Mouse (Mus musculus) fibroblast of lung, adult 2 months (primary cell): ENCODE measurements around the gene Smim17.
"Not testable (repeated sequence)": the region's sequence is repeated elsewhere in the genome, so short reads cannot be mapped to it uniquely, and the experiment has no call there.

Experiments used
- DNase-seq: peaks from one replicate; pipeline ENCODE4 v3.0.0-alpha.2; 2011; ENCODE audit warnings: low read depth

Gene Smim17

GRCm38 (mm10) chr7:6397996-6398975 is at the start of gene Smim17:
Smim17 (plus strand) TSS chr7:6398715.
- peak; percentile 27 for DNase-seq

DNA sequence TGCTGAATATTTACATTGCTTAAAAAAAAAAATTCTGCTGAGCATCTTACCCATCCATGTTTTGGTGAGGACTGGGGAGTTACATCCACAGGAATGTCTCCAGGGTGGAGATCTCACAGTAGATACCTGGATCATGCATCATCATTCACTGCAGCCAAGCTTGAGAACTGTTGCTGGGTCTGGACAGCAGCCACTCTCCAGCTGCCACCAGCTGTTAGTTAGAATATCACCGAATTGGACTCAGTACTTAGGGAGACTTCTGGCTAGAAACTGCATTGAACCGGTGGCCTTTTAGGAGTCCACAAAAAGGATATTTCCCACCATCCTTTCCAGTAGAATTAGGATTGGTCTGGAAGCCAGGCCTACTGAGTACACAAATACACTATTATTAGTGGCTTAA is 40.4 kb upstream of the Smim17 start:
- no peak for DNase-seq

- DNase-seq: peak; percentile 49
Measured at GRCm38 (mm10) chr7:6358937-6359590, 39.5 kb upstream of the Smim17 start.

DNA sequence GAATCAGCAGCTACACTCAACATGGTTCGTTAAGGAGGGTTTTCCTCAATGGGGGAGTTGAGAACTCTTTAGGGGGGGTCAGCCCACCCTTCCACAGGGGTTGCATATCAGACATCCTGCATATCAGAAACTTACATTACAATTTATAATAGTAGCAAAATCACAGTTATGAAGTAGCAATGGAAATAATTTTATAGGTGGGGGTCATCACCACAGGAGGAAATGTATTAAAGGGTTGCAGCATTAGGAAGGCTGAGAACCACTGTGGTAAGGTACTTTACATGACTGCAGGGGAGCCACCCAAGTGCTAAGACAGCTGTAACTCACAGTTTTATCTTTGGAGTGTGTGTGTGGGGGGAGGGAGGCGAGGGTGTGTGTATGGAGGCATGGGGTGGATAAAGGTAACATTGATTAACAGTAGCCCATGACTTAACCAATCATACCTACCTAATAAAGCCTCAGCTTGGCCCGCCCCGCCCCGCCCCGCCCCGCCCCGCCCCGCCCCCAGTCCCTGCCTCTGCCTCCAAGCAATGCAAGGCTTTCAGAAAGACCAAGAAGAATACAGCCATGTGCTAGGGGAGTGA is 37.9 kb upstream of the Smim17 start:
- no peak for DNase-seq

GRCm38 (mm10) chr7:6361756-6362155 is 36.8 kb upstream of the Smim17 start:
- DNase-seq: no peak

GRCm38 (mm10) chr7:6362268-6363046 is 36.1 kb upstream of the Smim17 start:
- peak; percentile 99 for DNase-seq

DNA sequence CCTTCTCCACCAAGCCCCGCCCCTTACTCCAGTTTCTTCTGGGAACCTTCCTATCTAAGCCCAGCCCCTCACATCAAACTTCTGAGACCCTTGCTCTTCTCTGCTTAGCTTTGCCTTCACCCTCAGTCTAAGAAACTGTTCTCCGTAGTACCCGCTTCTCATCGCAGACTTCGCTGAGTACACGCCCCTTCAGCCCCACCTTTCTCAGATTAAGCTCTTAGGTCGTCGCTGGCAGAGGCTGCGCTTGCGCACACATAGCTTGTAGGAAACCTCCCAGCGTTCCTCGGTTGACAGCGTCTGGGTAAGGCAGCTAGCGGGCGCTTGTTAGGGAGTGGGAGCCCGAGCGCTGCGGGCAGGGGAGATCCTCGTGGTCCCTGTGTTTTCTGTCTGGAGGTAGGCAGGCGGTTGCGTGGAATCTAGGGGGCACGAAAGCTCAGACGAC is 35.4 kb upstream of the Smim17 start, which contains the start of gene Zfp78:
Zfp78 (plus strand) TSS at position 234 of the 442 bp plus-strand sequence.
- no peak for DNase-seq

DNA sequence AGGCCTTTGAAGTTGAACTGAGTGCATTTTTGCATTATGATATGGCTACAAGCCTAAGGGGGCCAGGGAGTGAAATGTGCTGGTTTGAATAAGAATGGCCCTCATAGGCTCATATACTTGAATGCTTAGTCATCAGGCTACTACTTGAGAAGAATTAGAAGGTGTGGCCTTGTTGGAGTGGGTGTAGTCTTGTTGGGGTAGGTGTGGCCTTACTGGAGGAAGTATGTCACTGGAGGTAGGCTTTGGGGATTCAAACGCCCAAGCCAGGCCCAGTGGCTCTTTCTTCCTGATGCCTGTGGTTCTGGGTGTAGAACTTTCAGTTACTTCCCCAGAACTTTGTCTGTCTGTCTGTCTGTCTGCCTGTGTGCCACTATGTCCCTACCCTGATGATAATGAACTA is 33.8 kb upstream of the Smim17 start:
- no peak for DNase-seq

GRCm38 (mm10) chr7:6367185-6367584 is 31.3 kb upstream of the Smim17 start:
- DNase-seq: no peak

DNA sequence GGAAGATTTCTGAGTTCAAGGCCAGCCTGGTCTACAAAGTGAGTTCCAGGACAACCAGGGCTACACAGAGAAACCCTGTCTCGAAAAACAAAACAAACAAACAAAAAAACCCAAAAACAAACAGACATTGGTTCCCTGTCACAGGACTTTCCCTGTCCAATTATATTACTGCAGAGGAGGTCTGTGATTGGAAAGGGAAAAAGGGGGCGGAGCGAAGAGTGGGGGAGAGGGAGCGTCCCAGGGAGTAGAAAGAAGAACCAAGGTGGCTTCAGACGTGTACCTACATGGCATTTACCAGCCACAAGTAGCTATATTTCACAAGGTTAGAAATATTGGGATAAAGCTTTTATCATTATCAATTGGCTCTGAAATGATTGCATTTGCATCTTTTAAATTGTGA is 30.4 kb upstream of the Smim17 start:
- not testable (repeated sequence) for DNase-seq

- DNase-seq: no peak
Measured at GRCm38 (mm10) chr7:6369460-6369859, 29.1 kb upstream of the Smim17 start.

GRCm38 (mm10) chr7:6372993-6373392 is 25.5 kb upstream of the Smim17 start:
- no peak for DNase-seq

DNA sequence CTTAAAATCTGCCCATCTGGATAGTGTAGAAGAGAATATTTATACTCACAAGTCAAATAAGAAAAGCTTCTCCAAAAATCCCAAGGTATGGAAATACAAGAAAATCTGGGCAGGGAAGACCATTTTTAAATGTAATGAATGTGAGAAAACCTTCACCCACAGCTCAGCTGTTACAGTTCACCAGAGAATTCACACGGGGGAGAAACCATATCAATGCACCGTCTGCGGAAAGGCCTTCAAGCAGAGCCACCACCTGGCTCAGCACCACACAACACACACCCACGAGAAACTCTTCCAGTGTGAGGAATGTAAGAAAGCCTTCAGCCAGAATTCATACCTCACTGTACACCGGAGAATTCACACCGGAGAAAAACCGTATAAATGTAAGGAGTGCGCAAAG is 20.1 kb upstream of the Smim17 start:
- DNase-seq: no peak

- DNase-seq: no peak
Measured at GRCm38 (mm10) chr7:6381431-6381830, 17.1 kb upstream of the Smim17 start.

DNA sequence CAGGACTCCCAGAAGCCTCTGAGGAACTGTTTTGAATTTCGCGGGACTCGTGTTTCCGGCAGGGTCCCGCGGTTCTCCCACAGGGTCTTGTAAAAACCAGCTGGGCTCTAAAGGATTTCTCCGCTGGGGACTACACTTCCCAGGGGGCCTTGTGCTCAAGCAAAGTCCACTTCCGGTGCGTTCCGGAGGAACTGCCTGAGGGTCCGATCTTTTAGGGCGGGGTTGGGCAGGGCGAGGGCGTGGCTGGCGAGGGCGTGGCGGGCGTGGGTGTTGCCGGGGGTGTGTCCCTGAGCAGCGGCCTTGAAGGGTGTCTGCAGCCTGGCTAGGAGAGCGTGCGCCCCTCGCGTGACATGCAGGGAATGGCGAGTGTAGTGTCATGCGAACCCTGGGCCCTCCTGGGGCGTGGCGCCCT is 15.5 kb upstream of the Smim17 start, which contains the start of gene Zfp28:
Zfp28 (plus strand) TSS at position 252 of the 412 bp plus-strand sequence.
- DNase-seq: peak; percentile 78

GRCm38 (mm10) chr7:6384011-6384410 is 14.5 kb upstream of the Smim17 start:
- no peak for DNase-seq

GRCm38 (mm10) chr7:6386995-6387394 is 11.5 kb upstream of the Smim17 start:
- no peak for DNase-seq

- DNase-seq: no peak
Measured at GRCm38 (mm10) chr7:6388971-6389370, 9.5 kb upstream of the Smim17 start.

DNA sequence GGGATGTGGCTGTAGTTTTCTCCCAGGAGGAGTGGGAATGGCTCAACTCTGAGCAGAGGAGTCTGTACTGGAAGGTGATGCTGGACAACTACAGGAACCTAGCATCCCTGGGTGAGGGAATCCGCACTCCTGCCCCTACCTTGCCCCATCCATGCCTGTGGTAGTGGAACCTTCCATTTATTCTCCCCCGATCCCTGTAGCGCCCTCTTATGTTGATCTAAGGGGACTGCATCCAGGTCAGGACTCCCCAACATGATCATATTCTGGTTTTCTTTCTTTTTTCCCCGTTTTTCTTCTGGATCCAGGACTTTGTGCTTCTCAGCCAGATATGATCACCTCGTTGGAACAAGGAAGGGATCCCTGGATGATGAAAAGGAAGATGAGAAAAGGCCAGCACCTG is 9.1 kb upstream of the Smim17 start:
- DNase-seq: no peak

DNA sequence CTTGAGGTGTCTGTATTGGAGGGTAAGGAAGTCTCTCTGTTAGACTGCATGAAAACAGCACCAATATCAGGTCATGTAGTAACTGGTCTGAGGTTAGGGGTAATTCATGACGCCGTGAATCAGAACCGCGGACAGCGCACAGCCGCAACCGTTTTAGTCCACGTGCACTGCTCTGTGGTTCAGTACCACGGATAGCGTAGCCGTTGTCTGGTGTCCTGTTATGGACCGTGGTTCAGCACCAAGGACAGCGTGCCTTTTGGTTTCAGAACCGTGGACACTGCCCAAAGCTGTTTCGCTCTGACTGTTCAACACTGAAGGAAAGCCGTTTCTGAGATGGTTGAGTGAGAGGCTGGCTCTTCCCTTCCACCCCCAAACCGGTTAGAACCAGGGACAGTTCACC is 11.5 kb downstream of the Smim17 start, which contains the start of gene Gm20715:
Gm20715 (plus strand) TSS at position 235 of the 400 bp plus-strand sequence.
- peak; percentile 72 for DNase-seq

DNA sequence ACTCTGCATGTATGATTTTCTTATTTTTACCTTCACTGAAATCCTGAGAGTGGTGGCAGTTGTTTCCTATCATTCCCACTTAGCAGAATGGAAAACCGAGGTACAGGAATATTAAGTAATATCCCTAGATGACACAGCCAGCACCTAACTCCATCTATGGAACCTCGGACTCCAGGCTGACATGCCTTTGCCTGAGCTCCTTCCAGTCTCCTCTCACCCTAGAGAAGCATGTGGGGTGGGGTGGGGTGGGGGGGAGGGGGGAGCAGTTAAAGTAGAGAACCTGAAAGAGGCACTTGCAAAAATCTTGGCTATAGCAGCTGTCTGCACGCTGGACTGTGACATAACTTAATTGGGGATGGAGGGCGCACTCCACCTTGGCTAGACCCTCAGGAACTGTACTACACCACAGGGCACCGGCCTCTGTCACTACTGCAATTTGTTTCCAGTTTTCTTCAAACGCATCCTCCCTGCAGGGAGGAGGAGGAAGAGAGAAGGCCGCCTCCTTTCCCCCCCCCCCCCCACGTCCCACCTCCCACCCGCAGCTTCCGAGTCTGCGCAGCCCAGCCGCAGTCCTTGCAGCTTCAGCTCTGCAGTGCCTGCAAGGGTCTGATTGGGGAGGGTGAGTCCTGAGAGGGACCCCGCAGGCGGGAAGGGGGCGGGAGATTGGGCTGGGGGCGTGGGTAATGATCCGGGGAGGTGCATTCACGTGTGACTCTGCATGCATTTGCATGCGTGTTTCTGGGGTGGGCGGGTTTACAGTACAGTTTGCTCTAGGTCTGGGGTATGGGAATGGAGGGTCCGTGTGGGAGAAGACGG is 16.3 kb downstream of the Smim17 start:
- DNase-seq: no peak
